Mouse (Mus musculus) small intestine, adult 2 months (tissue): ENCODE data around the gene Ubtf.

Source experiments
- CTCF ChIP-seq: fragments of 200-500 bp; IDR thresholded peaks from 2 replicates; pipeline ENCODE4 v1.5.1; 2012; ENCODE audit warnings: low read depth, mild to moderate bottlenecking, control low read depth, inconsistent platforms, low read length, moderate library complexity, mixed read lengths; ENCODE audit not compliant: insufficient replicate concordance, insufficient read length; ENCODE audit errors: extremely low read depth
- POLR2A ChIP-seq: fragments of 200-500 bp; IDR thresholded peaks from 2 replicates; pipeline ENCODE4 v1.6.1; 2012; ENCODE audit warnings: low read depth, mild to moderate bottlenecking, control low read depth, inconsistent platforms, low read length, moderate library complexity

DNA sequence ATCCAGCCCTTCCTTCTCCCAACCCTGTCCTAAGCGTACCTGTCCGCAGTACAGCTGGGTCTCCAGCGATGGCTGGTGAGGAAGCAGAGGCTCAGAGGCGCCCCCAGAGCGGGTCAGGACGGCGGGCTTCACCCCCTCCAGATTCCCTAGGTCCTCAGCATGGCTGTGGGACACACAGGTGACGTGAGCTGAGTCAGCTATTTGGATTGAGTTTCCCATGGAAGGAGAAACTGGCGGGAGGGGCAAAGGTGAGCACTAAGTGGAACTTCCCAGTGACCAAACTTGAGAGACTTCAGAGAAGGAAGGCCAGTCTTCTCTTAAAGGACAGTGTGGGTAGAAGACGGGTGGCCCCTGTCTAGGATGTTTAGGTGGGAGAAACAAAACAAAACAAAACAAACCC lies 38.8 kb upstream of the Ubtf start:
- TF ChIP-seq CTCF (no peak), POLR2A (no peak)
